Mouse (Mus musculus) small intestine, adult 2 months (tissue): ENCODE measurements around the gene Mrgprf. TPM values are rescaled to one million over a fixed set of nuclear protein-coding genes. Genes with fewer than 3 reads are reported as not detected.

Source experiments
- H3K27ac ChIP-seq: fragments of 200-500 bp; 2 replicates; pipeline ENCODE4 v1.5.1; 2012; ENCODE audit warnings: low read depth, low read length, control low read depth, inconsistent platforms; ENCODE audit not compliant: insufficient read depth
- H3K27me3 ChIP-seq: fragments of 200-500 bp; 2 replicates; pipeline ENCODE4 v1.6.1; 2012; ENCODE audit warnings: mild to moderate bottlenecking, moderate library complexity, low read length, inconsistent platforms; ENCODE audit not compliant: control insufficient read depth, insufficient read depth
- H3K36me3 ChIP-seq: fragments of 200-500 bp; 2 replicates; pipeline ENCODE4 v1.6.1; 2012; ENCODE audit warnings: mild to moderate bottlenecking, low read length, control low read depth, inconsistent platforms; ENCODE audit not compliant: control insufficient read depth, insufficient read depth
- H3K4me1 ChIP-seq: fragments of 200-500 bp; 2 replicates; pipeline ENCODE4 v1.6.1; 2012; ENCODE audit warnings: low read length, inconsistent platforms, mixed read lengths; ENCODE audit not compliant: control insufficient read depth, insufficient read depth, insufficient read length
- H3K4me3 ChIP-seq: fragments of 200-500 bp; 2 replicates; pipeline ENCODE4 v1.5.1; 2012; ENCODE audit warnings: low read depth, mild to moderate bottlenecking, control low read depth, inconsistent platforms, low read length, moderate library complexity
- CTCF ChIP-seq: fragments of 200-500 bp; IDR thresholded peaks from 2 replicates; pipeline ENCODE4 v1.5.1; 2012; ENCODE audit warnings: low read depth, mild to moderate bottlenecking, control low read depth, inconsistent platforms, low read length, moderate library complexity, mixed read lengths; ENCODE audit not compliant: insufficient replicate concordance, insufficient read length; ENCODE audit errors: extremely low read depth
- POLR2A ChIP-seq: fragments of 200-500 bp; IDR thresholded peaks from 2 replicates; pipeline ENCODE4 v1.6.1; 2012; ENCODE audit warnings: low read depth, mild to moderate bottlenecking, control low read depth, inconsistent platforms, low read length, moderate library complexity
- WGBS: fragments of 180-500 bp; shearing (Covaris S2); methylation state at CpG from one replicate; pipeline ENCODE4 v1.1.7; 2018; 5-methylcytosine and 5-hydroxymethylcytosine counted together
- polyA plus RNA-seq: library from polyadenylated mRNA; depleted of rRNA; stranded (reverse); fragments of >200 nt; gene quantifications from 2 replicates; pipeline ENCODE4 v1.2.3, GENCODE M21; 2012

Gene Mrgprf
- polyA plus RNA-seq, 1 experiment = 17.6 TPM

DNA sequence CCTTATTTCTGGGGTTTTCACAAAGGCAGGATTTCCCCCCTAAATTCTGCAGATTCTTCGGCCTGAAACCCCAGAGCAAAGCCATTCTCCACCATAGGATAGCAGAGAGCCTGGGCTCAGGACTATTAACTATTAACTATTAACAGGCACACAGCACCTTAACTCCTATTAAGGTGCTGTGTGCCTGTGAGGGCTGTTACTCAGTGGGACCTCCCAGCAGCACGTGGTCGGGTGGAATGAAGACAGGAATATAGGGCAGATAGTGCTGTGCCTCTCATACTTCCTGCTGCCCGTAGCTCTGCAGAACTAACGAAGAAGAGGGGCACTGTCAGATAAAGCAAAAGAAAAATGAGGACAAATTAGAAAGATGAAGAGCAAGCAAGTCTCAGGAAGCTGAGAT, 9.9 kb downstream of the Mrgprf start:
- no peak for TF ChIP-seq POLR2A
- TF ChIP-seq CTCF = no peak
- no peak overlapping the region for H3K4me3 ChIP-seq
- no peaks in the 10 kb centered on the region for H3K4me1 ChIP-seq
- H3K27me3 ChIP-seq = no peaks in the 10 kb centered on the region
- WGBS = 37% methylated on average over 5 of the region's 5 CpGs
- no peaks in the 10 kb centered on the region for H3K36me3 ChIP-seq
- H3K27ac ChIP-seq = no peak overlapping the region

DNA sequence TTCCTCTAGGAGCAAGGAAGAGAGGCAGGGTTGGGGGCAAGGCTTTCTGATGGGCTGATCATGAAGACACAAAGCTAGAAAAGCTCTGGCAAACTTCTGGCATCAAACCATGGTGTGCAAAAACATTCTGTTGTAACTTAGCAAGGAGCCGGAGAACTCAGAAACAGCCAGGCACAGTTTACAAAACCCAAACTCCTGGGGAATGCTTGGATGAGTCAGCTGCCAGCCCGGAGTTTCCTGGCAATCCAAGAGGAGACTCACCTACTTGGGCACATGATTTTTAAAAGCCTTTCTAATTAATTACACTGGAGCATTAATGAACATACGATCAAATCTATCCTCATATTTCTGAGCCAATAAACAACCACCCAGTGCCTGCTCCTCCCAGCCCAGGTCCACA, 11.5 kb downstream of the Mrgprf start:
- Histone ChIP-seq H3K27ac (no peak overlapping the region), H3K36me3 (no peaks in the 10 kb centered on the region), H3K4me3 (no peak overlapping the region), H3K27me3 (no peaks in the 10 kb centered on the region), H3K4me1 (no peaks in the 10 kb centered on the region)
- TF ChIP-seq POLR2A = no peak
- TF ChIP-seq CTCF = no peak
- WGBS = 57% methylated on average over 3 of the region's 3 CpGs

DNA sequence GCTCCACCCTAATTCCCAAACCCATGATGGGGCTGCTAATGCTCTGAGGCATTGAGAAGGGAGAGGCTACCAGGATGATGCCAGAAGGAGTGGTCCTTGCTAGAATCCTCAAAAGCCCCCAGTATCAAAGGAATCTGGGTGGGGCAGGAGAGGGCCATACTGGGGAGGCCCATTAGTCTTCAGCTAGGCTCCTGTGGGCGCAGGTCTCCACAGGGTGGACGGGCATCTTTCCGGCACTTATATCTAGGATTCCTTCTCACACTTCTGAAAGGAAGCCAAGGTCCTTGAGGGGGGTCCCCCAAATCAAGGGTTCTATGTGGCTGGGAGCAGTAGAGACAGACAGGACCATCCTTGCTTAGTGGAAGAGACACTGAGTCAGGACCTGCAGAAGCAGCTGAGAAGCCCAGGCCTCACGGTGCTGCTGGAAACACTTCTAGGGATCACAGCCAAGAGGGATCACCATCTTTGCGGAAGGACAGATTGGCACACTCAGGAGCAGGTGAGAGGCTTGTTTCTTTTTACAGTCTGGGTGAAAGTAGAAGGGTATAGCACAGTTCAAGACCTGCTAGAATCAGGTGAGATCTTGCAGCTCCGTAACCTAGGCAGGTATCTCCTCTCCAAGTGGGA, 14.3 kb downstream of the Mrgprf start, which contains the start of gene Mrgprd:
Gene Mrgprd (plus strand): TSS at position 51 of the 627 bp plus-strand sequence.
- H3K4me1 ChIP-seq = no peaks in the 10 kb centered on the region
- no peaks in the 10 kb centered on the region for H3K36me3 ChIP-seq
- H3K27me3 ChIP-seq = no peaks in the 10 kb centered on the region
- no peak within 1 kb of the TSS for H3K27ac ChIP-seq
- TF ChIP-seq POLR2A (no peak), CTCF (no peak)
- no peak within 1 kb of the TSS for H3K4me3 ChIP-seq
- WGBS = 90% methylated on average over 6 of the region's 6 CpGs

DNA sequence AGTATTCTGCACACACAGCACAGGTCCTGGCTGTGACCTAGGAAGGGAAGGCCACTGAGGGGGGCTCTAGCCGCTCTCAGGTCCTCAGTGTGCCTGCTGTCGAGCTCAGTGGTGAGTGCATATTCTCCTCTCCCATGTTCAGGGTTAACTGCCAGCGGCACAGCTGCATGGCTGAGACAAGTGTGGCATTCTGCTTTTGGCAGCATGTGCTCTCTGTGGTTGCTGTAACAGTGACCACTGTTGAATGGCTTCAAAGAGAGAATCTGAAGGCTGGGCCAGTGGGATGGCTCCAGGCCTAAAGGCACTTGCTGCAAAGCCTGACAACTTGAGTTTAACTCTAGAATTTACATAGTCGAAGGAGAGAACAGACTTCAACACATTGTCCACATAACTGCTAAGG, 16.9 kb downstream of the Mrgprf start:
- Histone ChIP-seq H3K36me3 (no peaks in the 10 kb centered on the region), H3K4me3 (no peak overlapping the region), H3K27me3 (no peaks in the 10 kb centered on the region), H3K27ac (no peak overlapping the region), H3K4me1 (no peaks in the 10 kb centered on the region)
- TF ChIP-seq CTCF = no peak
- TF ChIP-seq POLR2A = no peak
- WGBS = 75% methylated on average over 4 of the region's 4 CpGs

DNA sequence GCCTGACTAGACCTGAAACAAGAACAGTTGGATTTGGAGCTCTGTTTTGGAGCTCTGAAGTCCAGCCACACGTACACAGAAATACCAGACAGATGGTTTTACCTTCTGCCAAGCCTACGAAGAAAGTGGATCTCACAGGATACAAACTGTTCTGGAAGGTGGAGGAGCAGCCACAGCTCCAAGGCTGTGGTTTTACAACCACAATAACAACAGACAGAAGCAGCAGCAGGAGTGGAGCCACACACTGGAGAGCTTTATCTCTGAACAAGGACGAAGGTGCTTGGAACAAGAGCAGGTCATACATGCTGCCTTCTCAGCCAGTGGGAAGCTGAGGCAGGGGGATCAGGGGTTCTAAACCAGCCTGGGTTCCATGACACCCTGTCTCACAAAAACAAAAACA, 18.9 kb downstream of the Mrgprf start:
- no peaks in the 10 kb centered on the region for H3K36me3 ChIP-seq
- TF ChIP-seq CTCF (no peak), POLR2A (no peak)
- no peak overlapping the region for H3K4me3 ChIP-seq
- WGBS = 60% methylated on average over 3 of the region's 3 CpGs
- H3K27ac ChIP-seq = no peak overlapping the region
- H3K4me1 ChIP-seq = no peaks in the 10 kb centered on the region
- H3K27me3 ChIP-seq = no peaks in the 10 kb centered on the region

DNA sequence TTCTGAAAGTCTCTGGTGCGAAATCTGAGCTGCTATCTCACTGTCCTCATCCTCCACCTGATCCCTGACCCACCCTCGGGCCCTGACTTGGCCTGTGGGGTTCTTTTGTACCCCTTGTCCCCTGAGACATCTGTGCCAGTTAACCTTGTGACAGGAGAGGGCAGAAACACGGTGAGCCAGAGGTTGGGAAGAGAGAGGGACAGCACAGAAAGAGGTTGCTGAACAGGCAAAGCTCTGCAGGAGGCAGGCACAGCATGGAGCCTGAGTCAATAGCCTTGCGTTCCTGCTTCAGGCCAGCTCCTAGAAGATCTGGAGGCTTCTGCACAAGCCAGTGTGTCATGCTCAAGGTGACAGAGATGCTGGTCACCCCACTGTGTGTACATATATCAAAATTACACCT, 23.0 kb downstream of the Mrgprf start:
- Histone ChIP-seq H3K27me3 (no peaks in the 10 kb centered on the region), H3K4me3 (no peak overlapping the region), H3K27ac (no peak overlapping the region), H3K36me3 (no peaks in the 10 kb centered on the region), H3K4me1 (no peaks in the 10 kb centered on the region)
- TF ChIP-seq POLR2A = no peak
- no peak for TF ChIP-seq CTCF
- 52% methylated on average over 4 of the region's 4 CpGs for WGBS

DNA sequence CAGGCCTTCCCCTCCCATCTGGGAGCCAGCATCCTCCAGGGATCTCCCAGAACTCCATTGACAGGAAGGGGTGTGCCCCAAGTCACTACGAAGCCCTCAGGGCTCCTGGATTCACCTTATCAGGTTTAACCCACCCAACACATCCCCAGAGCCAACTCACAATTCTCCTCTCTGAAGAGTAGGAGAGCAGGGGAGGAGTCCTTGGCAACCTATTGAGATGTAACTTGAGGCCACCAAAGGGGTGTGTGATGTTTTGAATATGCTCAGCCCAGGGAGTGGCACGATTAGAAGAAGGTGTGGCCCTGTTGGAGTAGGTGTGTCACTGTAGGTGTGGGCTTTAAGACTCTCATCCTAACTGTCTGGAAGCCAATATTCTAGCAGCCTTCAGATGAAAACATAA, 25.1 kb downstream of the Mrgprf start:
- Histone ChIP-seq H3K4me1 (no peaks in the 10 kb centered on the region), H3K27me3 (no peaks in the 10 kb centered on the region), H3K36me3 (no peaks in the 10 kb centered on the region), H3K27ac (no peak overlapping the region), H3K4me3 (no peak overlapping the region)
- TF ChIP-seq POLR2A = no peak
- TF ChIP-seq CTCF = no peak
- 21% methylated on average over 2 of the region's 2 CpGs for WGBS
